Mouse (Mus musculus): ENCODE results near the gene Slc22a5. TPM values are rescaled to one million over a fixed set of nuclear protein-coding genes. Genes with fewer than 3 reads are reported as not detected.

The Slc22a5 gene
- total RNA-seq, 2 experiments from 2014 or later = 28.4 to 30.4 TPM

DNA sequence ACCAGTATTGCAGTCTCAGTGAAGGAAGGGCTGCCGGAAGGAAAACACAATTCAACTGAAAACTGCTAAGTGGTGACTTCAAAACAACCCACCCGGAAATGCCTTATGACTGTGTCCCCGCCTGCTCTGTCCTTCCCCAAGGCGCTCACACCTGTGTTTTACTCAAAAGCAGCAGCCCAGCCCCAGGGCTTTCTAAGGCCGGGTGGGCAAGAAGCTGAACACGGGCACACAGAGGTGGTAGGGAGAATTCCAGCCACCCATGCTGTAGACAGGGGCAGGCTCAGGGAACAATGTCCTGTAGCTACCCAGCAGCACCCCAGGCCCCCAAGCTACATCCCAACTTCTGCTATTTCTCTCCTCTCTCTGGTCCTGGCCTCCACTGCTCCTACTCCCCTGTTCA lies 45.8 kb downstream of the Slc22a5 start:
- peak in 1 of 2 experiments; percentile 21 for DNase-seq
- intact Hi-C loops (cut with DNase I) = loop anchor here (2.0 kb wide), 1 partner anchor 27 kb away; no protein-coding TSS in a partner anchor

DNA sequence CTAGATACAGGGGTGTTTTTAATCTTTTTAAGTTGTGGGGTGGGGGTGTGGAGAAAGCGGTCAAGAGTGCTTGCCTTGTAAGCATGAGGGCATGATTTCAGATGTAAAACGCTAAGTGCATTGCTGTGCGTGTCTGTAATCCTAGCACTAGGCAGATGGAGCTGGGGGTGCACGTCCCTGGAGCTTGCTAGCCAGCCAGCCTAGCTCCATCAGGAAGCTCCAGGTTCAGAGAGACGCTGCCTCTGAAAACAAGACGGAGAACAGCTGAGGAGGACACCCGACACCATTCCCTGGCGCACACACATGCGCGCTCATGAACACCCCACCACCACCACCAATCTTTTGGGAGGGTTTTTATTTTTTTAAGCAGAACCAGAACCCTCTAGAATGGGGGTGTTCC lies 48.4 kb downstream of the Slc22a5 start:
- no peak for DNase-seq
- intact Hi-C loops (cut with DNase I) = no loop called here

DNA sequence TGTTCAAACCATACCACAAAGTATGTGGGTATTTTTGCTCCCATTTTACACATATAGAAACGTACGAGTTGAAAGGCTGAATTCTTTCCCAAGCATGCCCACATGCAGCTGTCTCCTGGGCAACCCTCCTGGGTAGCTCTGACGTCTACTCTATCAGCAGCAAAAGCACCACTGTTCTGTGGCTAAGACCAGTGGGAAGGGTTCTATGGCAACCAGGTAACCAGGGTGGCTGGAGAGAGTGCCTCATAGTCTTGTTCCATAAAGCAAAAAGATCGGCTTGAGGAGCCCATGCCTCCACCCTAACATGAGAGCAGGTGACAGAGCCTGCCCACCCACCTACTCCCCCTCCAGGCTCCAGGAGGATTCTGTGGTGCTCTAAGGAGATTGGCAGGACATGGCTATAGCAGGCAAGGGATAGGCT lies 49.3 kb downstream of the Slc22a5 start:
- DNase-seq = no peak
- intact Hi-C loops (cut with DNase I) = no loop called here

- intact Hi-C loops (cut with DNase I) = no loop called here
- no peak for DNase-seq
Measured at GRCm38 (mm10) chr11:53841514-53841913, 49.9 kb downstream of the Slc22a5 start.

GRCm38 (mm10) chr11:53839663-53840642 lies 51.5 kb downstream of the Slc22a5 start:
- intact Hi-C loops (cut with DNase I) = no loop called here
- no peak for DNase-seq

DNA sequence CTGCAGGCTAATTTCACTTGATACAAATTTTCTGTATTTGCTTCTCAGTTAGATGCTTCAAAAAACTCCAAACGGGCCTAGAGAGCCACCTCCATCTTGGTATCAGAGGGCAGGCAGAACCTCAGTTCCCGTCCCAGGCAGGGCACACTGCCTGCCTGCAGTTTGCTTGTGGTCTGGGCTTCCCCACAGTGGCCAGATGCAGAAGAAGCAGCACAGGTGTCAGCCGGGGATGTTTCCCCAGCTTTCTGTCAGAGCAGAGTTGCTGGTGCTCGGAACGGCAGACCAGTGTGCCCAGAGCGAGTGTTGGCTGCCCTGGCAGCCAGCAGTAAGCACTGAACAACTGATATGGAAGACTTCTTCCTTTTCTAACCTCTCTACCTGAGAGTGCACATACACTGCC lies 52.3 kb downstream of the Slc22a5 start:
- no peak for DNase-seq
- intact Hi-C loops (cut with DNase I) = no loop called here

DNA sequence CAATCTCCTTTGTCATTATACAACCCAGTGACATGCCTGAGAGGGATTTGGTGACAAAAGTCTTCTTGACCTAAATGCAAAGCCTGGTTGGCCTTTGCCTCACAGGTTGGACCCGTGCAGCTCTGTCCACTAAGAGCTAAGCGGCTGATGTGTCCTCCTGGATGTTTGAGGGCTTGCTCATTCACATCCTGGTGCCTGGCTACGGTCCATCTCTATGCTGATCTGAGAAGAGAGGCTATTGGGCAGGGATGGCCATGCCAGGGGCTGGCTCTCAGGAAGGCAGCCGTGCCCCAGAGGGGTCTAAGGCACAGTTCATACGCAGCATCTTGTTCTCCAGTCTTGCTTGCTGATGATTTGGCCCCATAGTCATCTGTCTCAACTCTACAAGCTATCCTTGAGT lies 53.7 kb downstream of the Slc22a5 start:
- DNase-seq = no peak
- intact Hi-C loops (cut with DNase I) = no loop called here

DNA sequence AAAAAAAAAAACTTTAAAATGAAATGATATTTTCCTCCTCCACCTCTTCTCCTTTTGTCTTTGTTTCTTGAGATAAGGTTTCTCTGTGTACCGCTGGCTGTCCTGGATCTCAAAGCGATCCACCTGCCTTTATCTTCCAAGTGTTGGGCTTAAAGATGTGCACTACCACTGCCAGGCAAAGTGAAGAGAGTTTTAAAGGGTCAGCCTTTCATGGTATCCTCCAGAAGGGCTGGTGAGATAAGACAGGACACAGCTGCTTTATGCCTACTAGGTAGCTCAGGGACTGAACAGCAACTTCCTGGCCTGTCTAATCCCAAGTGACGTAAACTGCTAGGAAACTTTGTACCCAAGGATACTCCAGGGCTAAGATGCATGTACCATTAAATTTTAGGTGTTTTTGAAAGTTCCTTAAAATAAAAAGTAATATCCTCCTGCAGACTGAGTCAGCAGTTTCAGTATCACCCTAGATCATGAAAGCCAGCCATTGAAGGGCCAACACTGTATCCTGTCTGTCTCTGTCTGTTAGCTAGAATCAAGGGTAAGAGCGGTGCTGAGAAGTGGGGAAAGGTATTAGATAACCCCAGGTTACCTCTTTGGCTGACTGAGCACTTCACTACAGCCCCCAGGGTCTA lies 56.0 kb downstream of the Slc22a5 start:
- intact Hi-C loops (cut with DNase I) = no loop called here
- no peak for DNase-seq

DNA sequence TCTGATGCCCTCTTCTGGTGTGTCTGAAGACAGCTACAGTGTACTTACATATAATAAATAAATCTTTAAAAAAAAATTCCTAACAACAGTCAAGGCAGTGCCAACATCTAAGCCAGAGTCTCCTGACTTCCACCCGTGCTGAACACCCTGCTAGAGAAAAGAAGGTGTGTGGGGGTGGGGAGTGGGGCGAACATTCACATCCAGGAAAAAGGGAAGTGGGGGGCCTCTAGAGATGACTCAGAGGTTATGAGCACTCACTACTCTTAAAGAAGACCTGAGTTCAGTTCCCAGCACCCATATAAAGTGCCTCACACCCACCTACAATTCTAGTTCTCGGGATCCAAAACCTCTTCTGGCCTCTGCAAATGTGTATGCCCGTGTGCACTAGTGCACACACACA lies 66.1 kb downstream of the Slc22a5 start:
- no peak for DNase-seq
- intact Hi-C loops (cut with DNase I) = no loop called here

DNA sequence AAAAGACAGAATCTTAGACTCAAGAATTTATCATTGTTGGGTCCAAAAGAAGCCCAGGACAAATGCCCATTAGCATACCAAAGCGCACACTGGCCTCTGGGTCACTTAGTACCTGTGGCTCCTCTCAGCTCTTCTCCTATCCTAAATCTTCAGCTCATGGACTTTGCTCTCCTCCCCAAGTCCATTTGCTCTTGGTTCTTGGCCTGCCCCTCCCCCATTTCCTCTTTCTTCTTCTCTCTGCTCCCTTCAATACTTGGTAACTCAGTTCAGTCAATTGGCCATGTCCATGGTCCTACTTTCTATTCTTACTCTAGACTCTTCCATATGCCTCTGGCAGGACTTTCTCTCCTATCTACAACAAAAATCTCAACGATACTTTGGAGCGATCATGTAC lies 69.5 kb downstream of the Slc22a5 start:
- DNase-seq = no peak
- intact Hi-C loops (cut with DNase I) = no loop called here

DNA sequence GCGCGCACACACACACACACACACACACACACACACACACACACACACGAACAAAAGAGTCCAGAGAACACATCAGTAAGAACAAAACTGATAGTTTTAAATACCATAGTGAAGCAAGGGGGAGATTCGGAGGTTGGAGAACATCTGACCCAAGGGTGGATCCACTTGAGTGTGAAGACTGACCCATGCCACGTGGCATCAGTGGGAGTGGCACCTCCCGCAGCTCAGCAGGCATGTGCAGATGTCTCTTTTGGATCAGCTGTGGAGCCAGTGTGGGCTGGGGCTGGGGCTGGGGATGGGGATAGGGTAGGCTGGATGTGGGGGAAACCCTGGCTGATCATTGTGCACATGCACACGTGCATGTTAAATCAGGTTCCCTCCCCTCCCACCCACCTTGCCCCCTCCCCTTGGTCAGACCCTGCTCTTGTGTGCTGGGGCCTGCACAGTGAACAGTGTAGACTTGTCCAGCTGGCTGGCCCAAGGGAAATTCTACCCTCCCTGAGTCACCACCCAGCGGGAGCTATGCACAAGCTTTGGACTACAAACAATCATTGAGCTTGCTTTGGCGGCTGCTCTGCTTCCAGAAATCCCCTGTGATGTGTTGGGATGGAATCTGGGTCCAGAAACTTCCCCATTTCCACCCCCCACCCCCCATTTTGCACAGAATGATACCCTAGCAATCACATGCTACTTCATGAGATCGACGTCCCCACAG lies 70.1 kb downstream of the Slc22a5 start:
- intact Hi-C loops (cut with DNase I) = no loop called here
- peak; percentile 30 to 34 for DNase-seq

GRCm38 (mm10) chr11:53820516-53821170 lies 70.8 kb downstream of the Slc22a5 start:
- no peak for DNase-seq
- intact Hi-C loops (cut with DNase I) = no loop called here

- intact Hi-C loops (cut with DNase I) = loop anchor here (2.0 kb wide), 2 partner anchors 27 to 49 kb away; partner anchors contain the start of gene Irf1
- no peak for DNase-seq
Measured at GRCm38 (mm10) chr11:53819511-53819910, 71.9 kb downstream of the Slc22a5 start.

GRCm38 (mm10) chr11:53818794-53819193 lies 72.7 kb downstream of the Slc22a5 start:
- intact Hi-C loops (cut with DNase I) = loop anchor here (2.0 kb wide), 2 partner anchors 28 to 48 kb away; partner anchors contain the start of gene Irf1
- peak; percentile 40 to 63 for DNase-seq

DNA sequence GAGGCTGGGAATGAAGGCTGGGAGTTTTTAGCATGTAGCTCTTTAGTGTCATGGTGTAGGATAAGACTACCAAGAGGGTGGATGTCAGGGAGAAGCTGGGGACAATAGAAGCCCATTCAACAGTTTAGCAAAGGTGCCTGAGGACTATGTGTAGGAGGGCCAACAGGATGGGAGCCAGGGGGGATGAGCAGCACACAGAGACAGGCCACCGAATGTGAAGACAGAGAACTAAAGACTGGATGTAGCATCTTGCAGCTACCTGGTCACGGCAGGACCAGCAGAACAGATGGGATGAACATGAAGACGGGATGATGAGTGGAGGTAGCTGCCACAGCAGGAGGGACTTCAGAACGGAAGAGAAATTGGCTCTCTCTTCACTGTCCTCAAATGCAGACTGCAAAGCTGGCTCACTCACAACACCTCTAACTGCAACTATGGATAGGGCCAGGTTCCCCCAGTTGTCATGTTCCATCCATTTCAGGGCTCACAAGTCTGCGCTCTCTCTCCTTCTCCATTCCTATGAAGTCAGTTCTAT lies 74.6 kb downstream of the Slc22a5 start:
- no peak for DNase-seq
- intact Hi-C loops (cut with DNase I) = no loop called here

DNA sequence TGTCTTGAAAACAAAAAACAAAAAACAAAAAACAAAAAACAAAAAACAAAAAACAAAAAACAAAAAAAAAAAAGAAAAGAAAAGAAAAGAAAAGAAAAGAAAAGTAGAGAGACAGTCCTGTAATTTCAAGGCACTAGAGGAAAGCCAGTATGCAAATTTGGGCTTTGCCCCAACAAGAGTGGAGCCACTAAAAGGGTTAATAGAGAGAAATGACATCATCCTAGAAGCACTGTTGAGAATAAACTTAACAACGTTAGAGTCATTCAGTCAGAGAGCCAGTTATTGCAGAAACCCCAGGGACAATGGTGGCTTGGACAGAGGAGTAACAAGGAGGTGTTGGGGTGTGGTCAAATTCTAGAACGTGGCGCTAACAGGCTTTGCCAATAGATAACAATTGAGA lies 76.7 kb downstream of the Slc22a5 start:
- no peak for DNase-seq
- intact Hi-C loops (cut with DNase I) = no loop called here

All from heart, postnatal 36 days (tissue).